Mouse (Mus musculus) intestine, postnatal 0 days (tissue): ENCODE data around the gene Palb2. TPM values are rescaled to one million over a fixed set of nuclear protein-coding genes. Genes with fewer than 3 reads are reported as not detected.
A peak's percentile ranks its signal among the peaks of the same experiment; 100 is the strongest.

ENCODE experiments used
- ATAC-seq: fragments of 200-750 bp; cut with Nextera tagmentation; 2 replicates; pipeline ENCODE4 v1.8.0; 2017; ENCODE audit warnings: mild to moderate bottlenecking, moderate TSS enrichment, moderate library complexity
- H3K27ac ChIP-seq: fragments of 300-500 bp; sonication (generic); 2 replicates; pipeline ENCODE4 v1.5.1; 2014; ENCODE audit warnings: mild to moderate bottlenecking, low read depth, low read length, moderate library complexity
- H3K27me3 ChIP-seq: fragments of 300-500 bp; sonication (generic); replicated peaks from 2 replicates; pipeline ENCODE4 v1.6.1; 2014; ENCODE audit warnings: low read length, mixed read lengths; ENCODE audit not compliant: control insufficient read depth, insufficient read depth
- H3K36me3 ChIP-seq: fragments of 300-500 bp; sonication (generic); 2 replicates; pipeline ENCODE4 v1.6.1; 2014; ENCODE audit warnings: mild to moderate bottlenecking, moderate library complexity; ENCODE audit not compliant: control insufficient read depth, insufficient read depth
- H3K4me1 ChIP-seq: fragments of 300-500 bp; sonication (generic); replicated peaks from 2 replicates; pipeline ENCODE4 v1.6.1; 2014; ENCODE audit warnings: antibody characterized with exemption, low read length, mixed read lengths; ENCODE audit not compliant: control insufficient read depth, insufficient read depth
- H3K4me2 ChIP-seq: fragments of 300-500 bp; sonication (generic); replicated peaks from 2 replicates; pipeline ENCODE4 v1.6.1; 2014; ENCODE audit warnings: low read depth, mild to moderate bottlenecking, moderate library complexity
- H3K4me3 ChIP-seq: fragments of 300-500 bp; sonication (generic); 2 replicates; pipeline ENCODE4 v1.5.1; 2014; ENCODE audit warnings: low read depth, low read length
- H3K9ac ChIP-seq: fragments of 300-500 bp; sonication (generic); 2 replicates; pipeline ENCODE4 v1.6.1; 2014; ENCODE audit warnings: mild to moderate bottlenecking, low read depth, low read length
- H3K9me3 ChIP-seq: fragments of 300-500 bp; sonication (generic); 2 replicates; pipeline ENCODE4 v1.6.1; 2016; ENCODE audit warnings: mixed run types; ENCODE audit not compliant: control insufficient read depth
- CTCF ChIP-seq: sonication (generic); IDR thresholded peaks from 2 replicates; pipeline ENCODE4 v1.5.1; 2016; ENCODE audit warnings: low read depth, mild to moderate bottlenecking, control low read depth, antibody characterized with exemption, moderate library complexity
- WGBS: fragments of 180-500 bp; shearing (Covaris S2); extraction: QIAGEN DNeasy Blood & Tissue Kit; methylation state at CpG from one replicate; pipeline ENCODE4 v1.1.7; 2014; 5-methylcytosine and 5-hydroxymethylcytosine counted together
- polyA plus RNA-seq: library from polyadenylated mRNA; unstranded; fragments of >200 nt; fragmentation: Nextera tagmentation; extraction: Ambion mirVana; gene quantifications from 2 replicates; pipeline ENCODE4 v1.2.1, GENCODE M21; 2015

Palb2 gene
- polyA plus RNA-seq, 1 experiment from 2014 or later = 3.9 TPM

GRCm38 (mm10) chr7:122066945-122067516, 65.8 kb downstream of the Palb2 start, which contains the start of the genes Ubfd1 and Ears2:
TSS of gene Ubfd1 (plus strand) at chr7:122067175.
TSS of gene Ears2 (minus strand) at chr7:122067263.
- Histone ChIP-seq H3K27me3 (no peaks in the 10 kb centered on the region), H3K9ac (peak within 1 kb of the TSS; percentile 98), H3K36me3 (0 out of 2 replicates have a peak, but pooled peaks cover 8% of the 10 kb centered on the region), H3K4me2 (peak within 1 kb of the TSS; percentile 93), H3K4me1 (peaks cover 15% of the 10 kb centered on the region; the same call in 1 of the 2 replicates), H3K27ac (peak within 1 kb of the TSS; percentile 92), H3K4me3 (peak within 1 kb of the TSS; percentile 97), H3K9me3 (no peaks in the 10 kb centered on the region)
- TF ChIP-seq CTCF = peak; percentile 48
- under 1% methylated on average over 60 of the region's 60 CpGs for WGBS
- peak; percentile 97 for ATAC-seq

- Histone ChIP-seq H3K4me3 (peak overlapping the region; percentile 97), H3K27ac (peak overlapping the region; percentile 92), H3K9ac (peak overlapping the region; percentile 98), H3K9me3 (no peaks in the 10 kb centered on the region), H3K4me1 (peaks cover 15% of the 10 kb centered on the region; the same call in 1 of the 2 replicates), H3K4me2 (peak overlapping the region; percentile 93), H3K27me3 (no peaks in the 10 kb centered on the region), H3K36me3 (0 out of 2 replicates have a peak, but pooled peaks cover 3% of the 10 kb centered on the region)
- 0 out of 2 replicates have a peak, but pooled peaks have one; percentile 1 for ATAC-seq
- no peak for TF ChIP-seq CTCF
- WGBS = 8% methylated on average over 31 of the region's 31 CpGs
Observed at GRCm38 (mm10) chr7:122066102-122066944, 66.5 kb downstream of the Palb2 start.

GRCm38 (mm10) chr7:122065656-122066055, 67.1 kb downstream of the Palb2 start:
- H3K4me2 ChIP-seq = peak overlapping the region; percentile 93
- H3K9me3 ChIP-seq = no peaks in the 10 kb centered on the region
- no peak for TF ChIP-seq CTCF
- no peaks in the 10 kb centered on the region for H3K27me3 ChIP-seq
- 0 out of 2 replicates have a peak, but pooled peaks cover 4% of the 10 kb centered on the region for H3K36me3 ChIP-seq
- peaks cover 15% of the 10 kb centered on the region; the same call in 1 of the 2 replicates for H3K4me1 ChIP-seq
- no peak overlapping the region for H3K27ac ChIP-seq
- no peak overlapping the region for H3K4me3 ChIP-seq
- ATAC-seq = no peak
- no peak overlapping the region for H3K9ac ChIP-seq
- 19% methylated on average over 1 of the region's 1 CpGs for WGBS

Other genes with a start within 250 kb of the Palb2 start
- 6.3 and 7.6 TPM in 2 replicates for gene Cog7, start 151.3 kb downstream of the Palb2 start, polyA plus RNA-seq
- gene Gga2, start 111.8 kb downstream of the Palb2 start, polyA plus RNA-seq = 59.9 and 71.1 TPM in 2 replicates
- gene Ubfd1, start 65.8 kb downstream of the Palb2 start, polyA plus RNA-seq = 26.3 and 29.3 TPM in 2 replicates
- 7.1 and 8.0 TPM in 2 replicates for gene Ears2, start 65.7 kb downstream of the Palb2 start, polyA plus RNA-seq
- gene Ndufab1, start 31.1 kb downstream of the Palb2 start, polyA plus RNA-seq = 956 and 957 TPM in 2 replicates
- gene Dctn5, start 56 bp upstream of the Palb2 start, polyA plus RNA-seq = 59.4 and 64.7 TPM in 2 replicates
- gene Plk1, start 26.5 kb upstream of the Palb2 start, polyA plus RNA-seq = 20.0 and 25.0 TPM in 2 replicates
- 4.0 and 4.8 TPM in 2 replicates for gene Ern2, start 53.2 kb upstream of the Palb2 start, polyA plus RNA-seq
- 54.5 and 60.2 TPM in 2 replicates for gene Chp2, start 86.5 kb upstream of the Palb2 start, polyA plus RNA-seq
- gene Prkcb, start 155.8 kb upstream of the Palb2 start, polyA plus RNA-seq = 4.7 and 5.1 TPM in 2 replicates